Mouse (Mus musculus) neural tube, embryonic 11.5 days (tissue): ENCODE measurements around the gene Lypd4. TPM values are rescaled to one million over a fixed set of nuclear protein-coding genes. Genes with fewer than 3 reads are reported as not detected.
A peak's percentile ranks its signal among the peaks of the same experiment; 100 is the strongest.
"Not testable (repeated sequence)": the region's sequence is repeated elsewhere in the genome, so short reads cannot be mapped to it uniquely, and the experiment has no call there.

ENCODE experiments used
- ATAC-seq: fragments of 200-750 bp; cut with Nextera tagmentation; 2 replicates; pipeline ENCODE4 v1.8.0; 2017; ENCODE audit warnings: moderate number of reproducible peaks, mild to moderate bottlenecking, moderate TSS enrichment, moderate library complexity; ENCODE audit not compliant: insufficient read depth, low FRiP score, low TSS enrichment
- DNase-seq: peaks from one replicate; pipeline ENCODE4 v3.0.0-alpha.2; 2015; ENCODE audit warnings: low spot score
- H3K27ac ChIP-seq: fragments of 300-500 bp; sonication (generic); 2 replicates; pipeline ENCODE4 v1.5.1; 2014; ENCODE audit warnings: low read depth, mild to moderate bottlenecking, low read length
- H3K27me3 ChIP-seq: fragments of 300-500 bp; sonication (generic); 2 replicates; pipeline ENCODE4 v1.6.1; 2014; ENCODE audit warnings: mild to moderate bottlenecking, low read length, mixed read lengths; ENCODE audit not compliant: control insufficient read depth, insufficient read depth
- H3K36me3 ChIP-seq: fragments of 300-500 bp; sonication (generic); 2 replicates; pipeline ENCODE4 v1.6.1; 2014; ENCODE audit warnings: mild to moderate bottlenecking, low read length, moderate library complexity, mixed read lengths; ENCODE audit not compliant: control insufficient read depth, insufficient read depth
- H3K4me1 ChIP-seq: fragments of 300-500 bp; sonication (generic); 2 replicates; pipeline ENCODE4 v1.6.1; 2014; ENCODE audit warnings: low read length, mixed read lengths; ENCODE audit not compliant: control insufficient read depth, insufficient read depth
- H3K4me2 ChIP-seq: fragments of 300-500 bp; sonication (generic); 2 replicates; pipeline ENCODE4 v1.6.1; 2014; ENCODE audit warnings: low read depth, mild to moderate bottlenecking, moderate library complexity
- H3K4me3 ChIP-seq: fragments of 300-500 bp; sonication (generic); 2 replicates; pipeline ENCODE4 v1.5.1; 2014; ENCODE audit warnings: low read depth, low read length
- H3K9ac ChIP-seq: fragments of 300-500 bp; sonication (generic); 2 replicates; pipeline ENCODE4 v1.6.1; 2014; ENCODE audit warnings: mild to moderate bottlenecking, low read length
- H3K9me3 ChIP-seq: fragments of 300-500 bp; sonication (generic); 2 replicates; pipeline ENCODE4 v1.6.1; 2016; ENCODE audit warnings: low read length; ENCODE audit not compliant: control insufficient read depth
- WGBS: fragments of 180-500 bp; shearing (Covaris S2); extraction: QIAGEN DNeasy Blood & Tissue Kit; methylation state at CpG from one replicate; pipeline ENCODE4 v1.1.7; 2014; 5-methylcytosine and 5-hydroxymethylcytosine counted together
- polyA plus RNA-seq: library from polyadenylated mRNA; unstranded; fragments of >200 nt; fragmentation: Nextera tagmentation; extraction: Ambion mirVana; gene quantifications from 2 replicates; pipeline ENCODE4 v1.2.1, GENCODE M21; 2014

The Lypd4 gene
- polyA plus RNA-seq, 1 experiment from 2014 or later: not detected

DNA sequence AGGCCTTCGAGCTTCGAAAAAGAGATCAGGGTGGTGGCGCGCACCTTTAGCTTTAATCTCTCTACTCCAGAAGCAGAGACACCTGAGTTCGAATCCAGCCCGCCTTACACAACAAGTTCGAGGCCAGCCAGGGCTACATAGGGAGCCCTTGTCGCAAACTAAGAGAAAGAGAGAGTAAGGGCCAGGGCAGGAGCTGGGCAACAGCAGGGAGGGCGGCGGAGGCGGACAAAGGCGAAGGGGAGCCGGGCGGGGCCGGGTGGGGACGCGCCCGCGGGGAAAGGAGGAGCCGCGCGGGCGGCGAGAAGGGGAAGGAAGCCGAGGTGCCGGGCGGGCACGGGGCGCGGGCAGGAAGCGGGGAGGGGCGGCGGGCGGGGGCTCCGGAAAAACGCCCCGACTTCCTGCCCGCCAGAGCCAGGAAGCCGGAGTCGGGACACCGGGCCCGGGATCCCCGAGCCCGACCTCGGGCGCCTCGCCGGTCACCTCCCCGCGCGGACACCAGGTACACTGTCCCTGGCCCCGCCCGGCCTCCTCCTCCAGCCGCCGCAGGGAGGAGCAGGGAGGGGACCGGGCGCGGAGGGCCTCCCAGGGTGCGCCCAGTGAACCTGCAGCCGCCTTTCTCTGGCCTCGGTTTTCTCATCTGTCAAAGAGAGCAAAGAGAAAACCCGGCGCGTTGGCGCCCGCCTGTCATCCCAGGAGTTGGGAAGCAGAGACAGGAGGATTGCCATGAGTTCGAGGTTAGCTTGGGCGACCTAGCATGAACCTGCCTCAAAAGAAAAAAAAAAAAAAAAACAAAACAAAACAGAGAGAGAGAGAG is 33.1 kb upstream of the Lypd4 start, which contains the start of gene Arhgef1:
Arhgef1 (plus strand) TSS at position 283 of the 814 bp plus-strand sequence.
- peak within 1 kb of the TSS; percentile 76 for H3K4me2 ChIP-seq
- no peaks in the 10 kb centered on the region for H3K27me3 ChIP-seq
- peak within 1 kb of the TSS; percentile 63 for H3K4me3 ChIP-seq
- 8% methylated on average over 50 of the region's 68 CpGs for WGBS
- H3K9me3 ChIP-seq: no peaks in the 10 kb centered on the region
- H3K36me3 ChIP-seq: no peaks in the 10 kb centered on the region
- ATAC-seq (no peak), DNase-seq (peak; percentile 60)
- no peaks in the 10 kb centered on the region; the same call in 1 of the 2 replicates for H3K4me1 ChIP-seq
- H3K27ac ChIP-seq: peak within 1 kb of the TSS; percentile 63
- H3K9ac ChIP-seq: peak within 1 kb of the TSS; percentile 75

DNA sequence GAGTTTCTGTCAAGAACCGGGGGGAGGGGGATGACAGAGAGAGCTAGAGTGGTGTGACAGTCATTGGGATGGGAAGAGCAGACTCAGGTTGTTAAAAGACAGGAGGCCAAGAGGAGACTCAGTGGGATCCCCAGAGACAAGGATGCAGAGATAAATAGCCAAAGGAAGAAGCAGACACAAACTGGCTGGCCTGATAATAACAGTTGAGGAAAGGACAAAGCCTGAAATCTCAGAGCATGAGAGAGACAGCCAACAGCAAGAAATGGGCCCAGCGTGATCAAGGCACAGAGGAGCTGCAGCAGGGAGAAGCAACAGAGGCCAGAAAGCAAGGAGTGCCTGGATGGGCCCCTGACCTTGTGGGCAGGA is 32.5 kb upstream of the Lypd4 start:
- no peaks in the 10 kb centered on the region; the same call in 1 of the 2 replicates for H3K4me1 ChIP-seq
- peak overlapping the region; percentile 63 for H3K27ac ChIP-seq

DNA sequence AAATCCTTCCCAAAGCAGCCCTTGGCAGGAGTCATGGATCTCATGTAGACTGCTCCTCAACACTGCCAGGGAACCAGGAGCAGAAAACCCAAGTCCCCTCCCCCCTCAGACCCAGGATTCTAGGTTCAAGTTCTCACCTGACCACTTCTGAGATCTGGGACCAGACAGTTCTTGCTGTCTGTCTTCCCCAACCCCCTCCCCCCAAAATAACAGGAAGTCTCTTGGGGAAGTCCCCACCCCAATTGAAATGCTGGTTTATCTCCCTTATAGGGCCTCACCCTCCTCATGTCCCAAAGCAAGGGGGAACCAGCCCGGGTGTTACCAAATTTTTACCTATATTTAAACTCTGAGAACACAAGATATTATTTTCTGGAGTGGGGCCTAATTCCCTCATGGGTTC is 32.1 kb upstream of the Lypd4 start:
- 86% methylated on average over 1 of the region's 1 CpGs for WGBS
- no peak for ATAC-seq
- Histone ChIP-seq H3K4me3 (no peak overlapping the region), H3K36me3 (no peaks in the 10 kb centered on the region), H3K9ac (no peak overlapping the region; the same call in 1 of the 2 replicates), H3K4me1 (no peaks in the 10 kb centered on the region; the same call in 1 of the 2 replicates), H3K27me3 (no peaks in the 10 kb centered on the region), H3K9me3 (no peaks in the 10 kb centered on the region), H3K27ac (peak overlapping the region; percentile 63; the same call in 1 of the 2 replicates), H3K4me2 (no peak overlapping the region)
- DNase-seq: no peak

More for the DNA sequence above, 32.5 kb upstream of the Lypd4 start:
- 66% methylated on average over 2 of the region's 2 CpGs for WGBS
- Histone ChIP-seq H3K9me3 (no peaks in the 10 kb centered on the region), H3K4me2 (peak overlapping the region; percentile 76), H3K9ac (peak overlapping the region; percentile 75), H3K36me3 (no peaks in the 10 kb centered on the region), H3K27me3 (no peaks in the 10 kb centered on the region), H3K4me3 (peak overlapping the region; percentile 63)
- no peak for ATAC-seq
- no peak for DNase-seq

DNA sequence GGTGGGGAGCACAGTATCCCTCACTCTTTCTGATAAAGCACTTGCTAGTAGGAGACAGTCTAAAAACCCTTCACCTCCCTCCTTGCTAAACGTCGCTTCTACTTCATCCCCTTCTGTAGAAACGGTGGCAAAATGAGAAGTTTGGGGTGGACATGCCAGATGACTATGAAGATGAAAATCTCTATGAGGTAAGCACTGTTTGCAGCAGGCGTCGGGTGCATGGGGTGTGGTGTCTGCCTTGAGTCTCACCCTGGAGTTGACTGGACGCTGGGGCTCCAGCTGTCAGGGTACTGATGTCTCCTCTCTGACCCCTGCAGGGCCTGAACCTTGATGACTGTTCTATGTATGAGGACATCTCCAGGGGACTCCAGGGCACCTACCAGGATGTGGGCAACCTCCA is 31.4 kb upstream of the Lypd4 start:
- Histone ChIP-seq H3K9me3 (no peaks in the 10 kb centered on the region), H3K4me2 (no peak overlapping the region), H3K9ac (no peak overlapping the region), H3K4me3 (no peak overlapping the region), H3K27me3 (no peaks in the 10 kb centered on the region), H3K27ac (no peak overlapping the region), H3K36me3 (no peaks in the 10 kb centered on the region), H3K4me1 (no peaks in the 10 kb centered on the region; the same call in 1 of the 2 replicates)
- ATAC-seq (no peak), DNase-seq (no peak)
- WGBS: 77% methylated on average over 6 of the region's 6 CpGs

DNA sequence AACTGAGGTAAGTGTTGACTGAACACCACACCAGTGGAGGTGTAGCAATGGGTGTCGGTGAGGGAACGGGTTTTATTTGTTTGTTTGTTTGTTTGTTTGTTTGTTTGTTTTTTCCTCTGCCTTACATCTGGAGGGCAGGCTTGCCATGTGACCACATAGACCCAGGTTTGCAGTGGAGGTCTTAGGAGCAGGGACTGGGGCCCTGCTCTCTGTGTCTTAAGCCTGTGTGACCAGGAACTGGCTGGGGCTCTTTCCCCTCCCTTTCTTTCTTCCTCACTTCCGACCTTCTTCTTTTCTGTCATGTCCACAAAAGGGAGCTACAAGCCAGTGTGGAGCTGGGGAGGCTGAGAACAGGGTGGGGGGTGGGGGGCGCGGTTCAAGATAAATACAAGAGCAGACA is 28.2 kb upstream of the Lypd4 start:
- H3K36me3 ChIP-seq: no peaks in the 10 kb centered on the region
- 80% methylated on average over 5 of the region's 5 CpGs for WGBS
- ATAC-seq (no peak), DNase-seq (no peak)
- H3K27me3 ChIP-seq: no peaks in the 10 kb centered on the region
- H3K27ac ChIP-seq: no peak overlapping the region
- no peak overlapping the region for H3K4me2 ChIP-seq
- no peak overlapping the region for H3K4me3 ChIP-seq
- H3K4me1 ChIP-seq: no peaks in the 10 kb centered on the region
- H3K9ac ChIP-seq: no peak overlapping the region
- no peaks in the 10 kb centered on the region for H3K9me3 ChIP-seq

DNA sequence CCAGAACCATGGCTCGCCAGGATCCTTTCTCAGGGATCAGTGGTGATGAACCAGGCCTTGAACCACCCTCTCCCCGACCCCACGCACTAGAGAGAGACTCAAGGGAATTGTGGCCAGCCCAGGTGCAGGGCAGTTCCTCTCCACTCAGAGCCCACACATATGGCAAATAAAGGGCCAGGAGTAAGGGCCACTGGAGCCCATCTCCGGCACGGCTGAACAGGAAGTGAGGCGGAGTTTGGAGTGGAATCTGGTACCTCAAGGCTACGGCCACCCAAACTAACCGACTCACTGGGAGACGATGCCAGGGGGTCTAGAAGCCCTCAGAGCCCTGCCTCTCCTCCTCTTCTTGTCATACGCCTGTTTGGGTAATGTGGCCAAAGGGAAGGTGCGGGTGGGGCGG is 27.5 kb upstream of the Lypd4 start, which contains the start of gene Cd79a:
Cd79a (plus strand) TSS at position 158 of the 400 bp plus-strand sequence.
- Histone ChIP-seq H3K9me3 (no peaks in the 10 kb centered on the region), H3K27ac (no peak within 1 kb of the TSS), H3K36me3 (no peaks in the 10 kb centered on the region), H3K27me3 (no peaks in the 10 kb centered on the region), H3K9ac (no peak within 1 kb of the TSS), H3K4me1 (no peaks in the 10 kb centered on the region), H3K4me3 (no peak within 1 kb of the TSS), H3K4me2 (no peak within 1 kb of the TSS)
- DNase-seq (no peak), ATAC-seq (no peak)
- 85% methylated on average over 11 of the region's 12 CpGs for WGBS

DNA sequence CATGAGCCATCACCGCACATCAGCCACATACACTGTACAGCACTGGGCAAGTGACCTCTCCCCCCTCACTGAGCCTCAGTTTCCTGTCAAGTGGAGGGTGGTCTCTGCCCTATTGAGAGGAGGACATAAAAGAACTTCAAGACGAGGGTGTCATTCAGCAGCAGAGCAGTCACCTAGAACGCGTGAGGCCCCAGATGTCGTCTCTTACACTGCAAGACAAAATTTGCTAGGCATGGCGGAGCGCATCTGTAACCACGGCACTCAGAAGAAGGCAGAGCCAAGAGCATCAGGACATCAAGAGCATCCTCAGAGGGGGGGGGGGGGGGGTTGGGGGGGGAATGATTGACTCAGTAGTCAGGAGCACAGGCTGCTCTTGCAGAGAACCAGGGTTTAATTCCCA is 26.5 kb upstream of the Lypd4 start:
- H3K36me3 ChIP-seq: no peaks in the 10 kb centered on the region
- H3K4me2 ChIP-seq: no peak overlapping the region
- DNase-seq: no peak
- H3K27me3 ChIP-seq: no peaks in the 10 kb centered on the region
- H3K9me3 ChIP-seq: no peaks in the 10 kb centered on the region
- no peak overlapping the region for H3K27ac ChIP-seq
- H3K4me1 ChIP-seq: no peaks in the 10 kb centered on the region
- H3K9ac ChIP-seq: no peak overlapping the region
- H3K4me3 ChIP-seq: no peak overlapping the region
- ATAC-seq: no peak
- WGBS: 79% methylated on average over 8 of the region's 8 CpGs

DNA sequence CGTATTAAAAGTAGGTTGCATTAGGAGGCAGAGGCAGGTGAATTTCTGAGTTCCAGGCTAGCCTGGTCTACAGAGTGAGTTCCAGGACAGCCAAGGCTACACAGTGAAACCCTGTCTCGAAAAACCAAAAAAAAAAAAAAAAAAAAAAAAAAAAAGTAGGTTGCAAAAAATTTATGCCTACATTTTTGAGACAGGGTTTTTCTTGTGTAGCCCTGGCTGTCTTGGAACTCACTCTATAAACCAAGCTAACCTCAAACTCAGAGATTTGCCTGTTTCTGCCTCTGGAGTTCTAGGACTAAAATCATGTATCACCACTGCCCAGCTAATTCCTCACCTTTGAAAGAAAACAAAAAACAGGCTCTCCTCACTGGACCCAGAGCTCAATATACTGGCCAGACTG is 26.0 kb upstream of the Lypd4 start:
- not testable (repeated sequence) for H3K9me3 ChIP-seq, H3K9ac ChIP-seq, H3K27ac ChIP-seq, H3K27me3 ChIP-seq, H3K4me2 ChIP-seq, H3K4me3 ChIP-seq, ATAC-seq, H3K4me1 ChIP-seq, DNase-seq, H3K36me3 ChIP-seq
- 100% methylated on average over 2 of the region's 2 CpGs for WGBS

DNA sequence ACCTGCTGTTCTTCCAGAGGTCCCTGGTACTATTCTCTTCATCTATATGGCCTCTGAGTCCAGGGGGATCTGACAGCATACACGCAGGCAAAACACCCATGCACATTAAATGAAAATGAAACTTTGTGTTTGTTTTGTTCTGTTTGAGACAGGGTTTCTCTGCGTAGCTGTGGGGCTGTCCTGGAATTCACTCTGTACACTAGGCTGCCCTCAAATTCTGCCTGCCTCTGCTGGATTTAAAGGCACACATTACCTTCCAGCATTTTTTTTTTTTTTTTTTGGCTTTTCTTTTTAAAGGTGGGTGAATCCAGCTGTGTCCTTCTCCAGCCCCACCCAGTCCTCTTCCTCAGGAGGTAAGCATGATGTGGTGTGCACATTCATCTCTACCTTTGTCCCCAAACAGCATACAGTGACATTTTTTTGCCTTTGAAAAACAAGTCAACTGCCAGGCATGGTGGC is 22.4 kb upstream of the Lypd4 start:
- WGBS: 71% methylated on average over 2 of the region's 2 CpGs

More for the DNA sequence above, 22.4 kb upstream of the Lypd4 start:
- ATAC-seq (no peak), DNase-seq (no peak)
- H3K9me3 ChIP-seq: no peaks in the 10 kb centered on the region
- H3K4me3 ChIP-seq: no peak overlapping the region
- no peak overlapping the region for H3K27ac ChIP-seq
- H3K9ac ChIP-seq: no peak overlapping the region
- no peak overlapping the region for H3K4me2 ChIP-seq
- H3K4me1 ChIP-seq: no peaks in the 10 kb centered on the region
- H3K27me3 ChIP-seq: no peaks in the 10 kb centered on the region
- H3K36me3 ChIP-seq: peaks cover 10% of the 10 kb centered on the region
